Mouse (Mus musculus) gastrocnemius, postnatal 4 days (tissue): ENCODE results near the gene Acad10. TPM values are rescaled to one million over a fixed set of nuclear protein-coding genes. Genes with fewer than 3 reads are reported as not detected.

ENCODE experiments used
- total RNA-seq, 2 experiments: library from RNA; stranded (reverse); gene quantifications; 2 replicates each; pipeline ENCODE4 v1.2.3; 2021

Gene Acad10
- total RNA-seq, 2 experiments from 2014 or later, result 6.6 to 6.8 TPM

Other genes with a start within 250 kb of the Acad10 start
- 10 to 100 TPM in 1 of 2 experiments, 1 to 10 TPM in 1; 9.2 to 12.7 TPM for gene Tmem116, start 208.6 kb downstream of the Acad10 start, total RNA-seq
- 100 to 1,000 TPM in 1 of 2 experiments, 10 to 100 TPM in 1; 97.7 to 115 TPM for gene Erp29, start 208.0 kb downstream of the Acad10 start, total RNA-seq
- gene Adam1b, start 157.1 kb downstream of the Acad10 start, total RNA-seq, result not detected
- 1 to 10 TPM; 4.3 to 5.7 TPM for gene Adam1a, start 115.0 kb downstream of the Acad10 start, total RNA-seq
- not detected for gene Gm42878, start 115.0 kb downstream of the Acad10 start, total RNA-seq
- gene Mapkapk5, start 114.6 kb downstream of the Acad10 start, total RNA-seq, result 10 to 100 TPM; 79.0 to 81.4 TPM
- 100 to 1,000 TPM; 140 to 143 TPM for gene Aldh2, start 66.7 kb downstream of the Acad10 start, total RNA-seq
- 10 to 100 TPM; 10.6 to 11.5 TPM for gene Acad12, start 41.6 kb downstream of the Acad10 start, total RNA-seq
- 10 to 100 TPM; 27.4 to 31.0 TPM for gene Brap, start within 50 bp of the Acad10 start, total RNA-seq
- gene Atxn2, start 50.8 kb upstream of the Acad10 start, total RNA-seq, result 100 to 1,000 TPM; 143 to 152 TPM
- gene Sh2b3, start 177.1 kb upstream of the Acad10 start, total RNA-seq, result 10 to 100 TPM; 29.4 to 30.0 TPM
- gene Pheta1, start 188.5 kb upstream of the Acad10 start, total RNA-seq, result 1 to 10 TPM; 9.5 to 9.9 TPM